Mouse (Mus musculus) regulatory T cell (primary cell): ENCODE results near the gene Gm20696.

Experiments
- in situ Hi-C: fragments of 300-600 bp; cut with MboI, MseI; formaldehyde crosslinking; loops from one replicate; pipeline ENCODE4 v1.15.1; 2025; ENCODE audit warnings: high pct_unique_total_duplicates

Gm20696 gene

DNA sequence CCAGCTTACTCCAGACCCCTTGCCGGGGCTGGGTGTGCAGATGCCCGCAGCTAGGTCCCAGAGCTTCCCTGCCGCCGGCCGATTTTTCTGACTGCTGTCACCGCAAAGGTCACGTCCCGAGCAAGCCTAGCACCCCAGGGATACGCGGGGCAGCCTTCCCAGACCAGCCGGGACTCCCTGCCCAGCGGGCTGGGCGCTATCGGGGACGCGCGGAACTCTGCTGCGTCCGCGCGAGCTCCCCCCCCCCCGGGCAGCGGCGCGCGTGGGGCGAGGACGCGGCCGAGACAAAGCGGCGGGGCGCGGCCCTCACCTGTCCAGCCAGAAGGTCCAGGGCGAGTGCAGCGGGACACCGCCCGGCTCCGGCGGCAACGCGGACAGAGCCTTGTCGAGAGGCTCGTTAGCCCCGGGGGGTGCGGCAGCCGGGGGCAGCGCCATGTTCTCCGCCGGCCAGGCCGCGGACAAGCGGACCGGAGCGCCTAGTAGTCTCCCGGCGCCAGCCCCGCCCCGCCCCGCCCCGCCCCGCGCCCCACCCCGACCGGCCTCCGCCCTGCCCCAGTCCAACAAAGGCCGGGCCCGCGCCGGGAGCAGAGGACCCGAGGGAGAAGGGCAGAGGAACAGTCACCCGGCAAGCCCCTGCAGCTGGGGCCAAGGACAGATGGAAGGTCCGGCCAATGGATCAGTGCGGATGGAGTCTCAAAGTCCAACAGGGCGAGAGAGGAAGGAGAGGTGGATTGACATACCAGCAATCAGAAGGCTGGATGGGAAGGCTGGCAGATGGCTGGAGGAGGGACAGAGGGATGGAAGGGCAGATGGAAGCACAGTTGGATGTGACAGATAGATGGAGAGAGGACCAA, at the start of gene Gm20696, which contains the start of gene Eif4e3:
TSS of gene Gm20696 (minus strand) at position 480 of the 854 bp plus-strand sequence.
TSS of gene Eif4e3 (minus strand) at position 454 of the 854 bp plus-strand sequence.
- in situ Hi-C loops: loop anchor here (25.0 kb wide), 1 partner anchor 1171 kb away; the partner anchor contains the start of gene Ppp4r2

DNA sequence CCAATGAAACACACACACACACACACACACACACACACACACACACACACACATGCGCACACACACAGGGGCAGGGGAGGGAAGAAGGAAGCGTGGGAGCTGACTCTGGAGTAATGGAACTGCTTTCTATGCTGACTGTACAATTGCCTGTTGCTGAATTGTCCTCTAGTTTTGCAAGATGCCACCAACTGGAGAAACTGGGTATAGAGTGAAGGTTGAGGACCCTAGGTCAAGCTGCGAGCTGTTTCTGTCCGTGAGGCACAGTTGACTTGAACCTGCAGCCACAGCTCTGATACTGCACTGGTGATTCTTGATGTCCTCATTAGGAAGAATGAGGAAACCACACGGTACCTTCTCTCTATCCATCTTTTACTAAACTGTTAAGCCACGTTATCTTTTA, 49.3 kb upstream of the Gm20696 start:
- in situ Hi-C loops: no loop called here

DNA sequence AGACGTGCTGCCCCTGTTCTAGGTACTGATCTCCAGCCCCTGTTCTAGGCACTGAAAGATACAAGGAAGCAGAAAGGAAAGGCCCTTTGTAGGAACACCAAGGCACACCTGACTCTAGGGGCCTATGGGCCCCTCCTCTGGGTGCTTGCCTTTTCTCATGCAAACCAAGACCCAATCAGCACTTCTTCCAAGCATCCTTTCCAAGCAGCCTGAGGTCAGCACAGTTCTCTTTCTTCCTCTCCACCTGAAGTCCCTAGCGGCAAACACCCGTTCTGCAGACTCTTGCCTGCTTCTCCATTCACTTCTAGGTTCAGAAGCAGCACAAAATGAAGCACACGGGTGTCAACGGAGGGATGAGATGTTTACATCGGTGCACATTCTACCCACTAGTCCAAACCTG, 48.6 kb upstream of the Gm20696 start:
- in situ Hi-C loops: no loop called here

DNA sequence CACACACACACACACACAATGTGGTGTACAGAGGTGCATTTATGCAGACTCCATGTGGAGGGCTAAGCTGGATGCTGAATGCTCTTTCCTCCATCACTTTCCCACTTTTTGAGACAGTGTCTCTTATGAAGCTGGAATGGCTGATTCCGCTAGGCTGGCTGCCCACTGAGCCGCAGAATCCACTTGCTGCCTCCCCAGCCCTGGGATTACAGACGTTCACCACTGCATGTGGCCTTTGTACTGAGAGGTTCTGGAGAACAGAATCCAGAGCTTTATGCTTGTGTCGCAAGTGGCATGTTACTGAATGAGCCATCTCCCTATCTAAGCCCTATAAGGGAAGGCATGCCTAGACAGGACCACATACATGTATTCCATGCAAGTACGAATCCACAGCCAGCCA, 46.7 kb upstream of the Gm20696 start:
- in situ Hi-C loops: no loop called here

DNA sequence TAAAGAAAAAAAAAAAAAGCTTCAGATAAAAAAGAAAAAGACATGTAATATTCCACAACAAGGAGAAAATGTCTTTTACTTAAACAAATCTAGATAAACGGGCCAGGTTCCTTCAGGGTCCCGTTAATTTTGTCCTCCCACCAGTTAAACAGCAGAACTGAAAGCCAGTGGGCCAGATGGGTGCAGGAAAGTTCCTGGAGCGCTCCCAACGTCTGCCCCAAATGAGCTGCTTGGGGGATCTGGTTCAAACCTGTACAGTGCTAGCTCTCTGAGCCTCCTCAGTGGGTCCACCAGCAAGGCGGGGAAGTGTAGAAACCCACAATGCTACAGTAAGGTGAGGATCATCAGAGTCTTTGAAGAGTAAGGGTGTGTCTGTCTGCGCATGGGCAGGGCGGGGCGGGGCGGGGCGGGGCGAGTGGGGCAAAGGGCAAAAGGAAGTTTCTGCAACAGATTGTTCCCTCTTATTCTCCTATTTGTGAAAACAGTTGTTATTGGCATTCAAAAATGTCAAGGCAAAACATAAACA, 45.0 kb upstream of the Gm20696 start:
- in situ Hi-C loops: no loop called here

DNA sequence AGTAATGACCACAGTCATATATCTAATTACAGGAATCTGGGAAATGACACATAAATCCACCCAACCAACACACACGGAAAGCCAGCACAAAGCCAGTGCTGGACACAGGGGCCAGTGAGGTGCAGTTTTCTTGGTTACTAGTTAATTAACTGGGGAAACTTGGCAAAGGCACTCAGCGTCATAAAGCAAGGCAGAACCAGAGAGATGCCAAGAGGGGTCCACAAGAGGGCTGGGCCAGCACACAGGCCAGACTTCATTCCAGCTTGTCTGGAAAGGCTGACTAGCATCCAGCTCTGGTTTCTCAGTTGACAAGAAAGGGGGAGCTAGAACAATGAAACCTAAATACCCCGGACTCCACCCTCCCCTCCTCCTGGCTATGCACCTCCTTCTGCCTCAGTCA, 33.9 kb upstream of the Gm20696 start:
- in situ Hi-C loops: no loop called here

DNA sequence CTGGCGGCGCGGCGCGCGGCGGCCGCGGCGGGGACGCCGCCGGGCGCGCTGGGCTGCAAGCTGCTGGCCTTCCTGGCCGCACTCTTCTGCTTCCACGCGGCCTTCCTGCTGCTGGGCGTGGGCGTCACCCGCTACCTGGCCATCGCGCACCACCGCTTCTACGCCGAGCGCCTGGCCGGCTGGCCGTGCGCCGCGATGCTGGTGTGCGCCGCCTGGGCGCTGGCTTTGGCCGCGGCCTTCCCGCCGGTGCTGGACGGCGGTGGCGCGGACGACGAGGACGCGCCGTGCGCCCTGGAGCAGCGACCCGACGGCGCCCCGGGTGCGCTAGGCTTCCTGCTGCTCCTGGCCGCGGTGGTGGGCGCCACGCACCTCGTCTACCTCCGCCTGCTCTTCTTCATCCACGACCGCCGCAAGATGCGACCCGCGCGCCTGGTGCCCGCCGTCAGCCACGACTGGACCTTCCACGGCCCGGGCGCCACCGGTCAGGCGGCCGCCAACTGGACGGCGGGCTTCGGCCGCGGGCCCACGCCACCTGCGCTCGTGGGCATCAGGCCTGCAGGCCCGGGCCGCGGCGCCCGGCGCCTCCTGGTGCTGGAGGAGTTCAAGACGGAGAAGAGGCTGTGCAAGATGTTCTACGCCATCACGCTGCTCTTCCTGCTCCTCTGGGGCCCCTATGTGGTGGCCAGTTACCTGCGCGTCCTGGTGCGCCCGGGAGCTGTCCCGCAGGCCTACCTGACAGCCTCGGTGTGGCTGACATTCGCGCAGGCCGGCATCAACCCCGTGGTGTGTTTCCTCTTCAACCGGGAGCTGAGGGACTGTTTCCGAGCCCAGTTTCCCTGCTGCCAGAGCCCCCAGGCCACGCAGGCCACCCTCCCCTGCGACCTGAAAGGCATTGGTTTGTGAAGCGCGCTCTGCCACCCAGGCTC, 26.6 kb upstream of the Gm20696 start:
- in situ Hi-C loops: no loop called here

DNA sequence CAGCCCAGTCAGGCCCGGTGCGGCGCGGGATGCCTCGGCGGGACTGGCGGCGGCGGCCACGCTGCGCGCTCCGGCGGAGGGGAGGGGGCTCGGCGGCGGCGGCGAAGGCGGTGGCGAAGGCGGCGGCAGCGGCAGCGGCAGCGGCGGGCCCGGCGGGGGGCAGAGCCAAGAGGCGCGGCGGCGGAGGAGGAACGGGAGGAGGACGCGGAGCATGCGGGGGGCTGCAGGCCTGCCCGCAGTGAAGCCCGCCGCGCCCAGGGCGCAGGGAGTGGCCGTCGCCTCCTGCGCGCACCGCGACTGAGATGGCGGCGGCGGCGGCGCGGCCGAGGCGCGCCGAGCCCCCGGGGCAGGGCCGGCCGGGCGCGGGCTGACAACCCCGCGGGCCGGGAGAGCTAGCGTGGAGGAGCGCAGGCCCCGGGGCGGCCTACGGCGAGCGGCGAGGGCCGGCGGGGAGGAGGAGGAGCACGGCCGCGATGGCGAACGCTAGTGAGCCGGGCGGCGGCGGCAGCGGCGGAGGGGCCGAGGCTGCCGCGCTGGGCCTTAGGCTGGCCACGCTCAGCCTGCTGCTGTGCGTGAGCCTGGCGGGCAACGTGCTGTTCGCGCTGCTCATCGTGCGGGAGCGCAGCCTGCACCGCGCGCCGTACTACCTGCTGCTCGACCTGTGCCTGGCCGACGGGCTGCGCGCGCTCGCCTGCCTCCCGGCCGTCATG, 25.8 kb upstream of the Gm20696 start, which contains the start of gene Gpr27:
TSS of gene Gpr27 (plus strand) at position 474 of the 710 bp plus-strand sequence.
- in situ Hi-C loops: no loop called here

DNA sequence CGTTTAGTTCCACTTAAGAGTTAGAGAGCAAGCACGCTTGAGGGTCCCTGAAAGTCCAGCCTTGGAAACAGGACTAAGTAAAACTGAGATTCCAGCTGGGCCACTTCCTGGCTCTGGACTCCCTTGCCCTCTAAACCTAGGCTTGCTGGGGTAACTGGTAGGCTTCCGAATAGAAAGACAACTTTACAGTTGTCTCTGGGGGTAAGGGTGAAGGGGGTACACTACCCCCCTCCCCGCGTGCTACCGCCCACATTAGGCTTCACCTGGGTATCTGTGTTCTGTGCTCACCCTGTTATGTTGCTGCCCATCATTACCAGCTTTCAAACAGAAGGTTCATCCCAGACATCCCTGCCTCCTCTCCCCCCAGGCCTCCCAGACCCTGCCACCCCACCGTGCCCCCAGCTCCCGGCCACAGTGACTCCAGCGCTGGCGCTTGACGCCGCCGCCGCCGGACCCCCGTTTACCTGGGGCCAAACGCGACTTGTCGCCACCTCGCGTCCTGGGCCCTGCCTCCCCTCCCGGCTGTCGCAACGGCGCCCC, 25.1 kb upstream of the Gm20696 start:
- in situ Hi-C loops: no loop called here

DNA sequence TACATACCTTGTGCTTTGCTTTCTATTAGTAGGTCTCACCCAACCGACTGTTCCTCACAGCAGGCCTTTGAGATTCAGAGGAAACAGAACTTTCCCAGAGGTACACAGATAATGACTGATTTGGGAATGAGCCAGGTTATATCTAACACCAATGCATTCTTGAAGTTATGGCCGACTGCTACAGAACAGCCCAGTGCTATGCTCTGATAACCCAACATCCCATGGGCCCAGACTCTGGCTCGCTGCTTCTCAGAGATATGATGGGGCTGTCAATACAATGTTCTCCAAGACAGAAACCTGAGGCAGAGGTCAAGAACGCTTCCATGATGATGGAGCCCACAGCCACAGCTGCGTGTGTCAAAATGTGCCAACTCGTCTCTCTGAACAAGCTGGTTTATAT, 21.9 kb upstream of the Gm20696 start:
- in situ Hi-C loops: loop anchor here (5.0 kb wide), 1 partner anchor 94 kb away; no protein-coding TSS in a partner anchor

DNA sequence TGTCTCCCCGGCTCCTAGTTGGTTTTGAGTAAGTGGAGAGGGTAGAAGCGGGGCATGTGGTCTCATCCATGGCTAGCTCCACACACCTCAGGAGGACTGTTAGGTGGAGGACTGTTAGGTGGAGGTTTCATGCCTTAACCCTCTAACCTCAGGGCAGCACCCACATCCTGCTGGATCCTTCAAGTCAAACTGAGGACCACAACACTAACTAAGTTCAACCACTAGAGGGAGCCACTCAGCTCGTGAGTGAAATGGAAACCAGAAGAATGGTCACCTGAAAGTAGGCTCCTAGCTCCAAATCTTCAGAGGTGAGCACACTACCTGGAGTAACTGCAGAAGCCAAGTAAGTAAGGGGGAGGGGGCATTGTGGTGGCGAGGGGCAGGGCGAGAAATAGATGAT, 18.3 kb upstream of the Gm20696 start:
- in situ Hi-C loops: loop anchor here (5.0 kb wide), 1 partner anchor 97 kb away; no protein-coding TSS in a partner anchor

DNA sequence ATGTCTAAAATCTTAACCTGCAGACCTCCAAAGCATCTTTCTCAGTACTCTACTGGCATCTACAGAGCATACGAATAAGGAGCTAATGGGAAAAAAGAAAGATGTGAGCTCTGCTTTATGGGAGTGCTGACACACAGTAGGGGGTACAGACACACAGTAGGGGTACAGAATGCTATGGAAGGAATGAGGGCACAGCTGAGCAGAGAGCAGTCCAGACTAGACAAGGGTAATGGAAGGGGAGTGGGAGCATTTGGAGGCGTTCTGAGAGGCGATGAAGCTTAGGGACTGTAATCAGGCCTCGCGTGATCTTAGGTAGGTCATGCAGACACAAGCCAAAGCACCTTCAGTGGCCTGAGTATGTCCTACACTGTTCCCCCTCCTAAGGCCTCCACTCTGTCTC, 17.4 kb upstream of the Gm20696 start:
- in situ Hi-C loops: no loop called here

DNA sequence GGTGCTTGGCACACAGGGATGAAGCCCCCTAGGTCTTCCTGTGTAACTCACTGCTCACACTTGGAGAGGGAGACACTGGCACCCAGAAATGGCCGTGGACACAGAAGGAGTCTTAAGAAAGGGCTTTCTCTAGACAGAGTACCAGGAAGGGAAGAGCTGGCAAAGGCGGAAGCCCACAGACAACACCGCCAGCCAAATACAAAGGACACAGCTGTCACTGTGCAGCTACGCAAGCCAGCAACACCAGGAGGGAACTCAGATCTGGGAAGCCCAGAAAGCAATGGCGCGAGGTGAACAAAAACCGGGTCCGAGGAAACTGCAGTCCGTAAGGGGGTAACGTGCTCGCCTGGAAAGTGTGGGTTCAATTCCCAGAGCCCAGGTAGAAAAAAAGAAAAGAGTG, 11.5 kb upstream of the Gm20696 start:
- in situ Hi-C loops: no loop called here

DNA sequence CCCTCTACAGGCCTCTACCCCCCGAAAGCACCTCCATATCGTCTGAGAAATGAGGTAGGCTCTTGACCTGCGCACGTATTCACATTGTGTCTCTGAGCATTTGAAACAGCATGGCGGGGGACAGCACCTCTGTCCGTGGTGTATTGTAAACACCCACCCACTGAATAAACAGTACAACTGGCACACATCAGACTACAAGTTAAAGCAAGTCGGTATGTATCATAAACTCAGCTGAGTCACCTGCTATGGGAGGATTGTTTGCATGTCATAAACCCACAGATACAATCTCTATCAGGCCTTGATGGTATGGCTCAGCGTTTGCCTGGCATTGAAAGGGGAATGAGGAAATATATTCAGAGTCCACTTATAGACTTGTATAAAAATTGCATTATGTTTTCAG, 10.7 kb upstream of the Gm20696 start:
- in situ Hi-C loops: no loop called here

DNA sequence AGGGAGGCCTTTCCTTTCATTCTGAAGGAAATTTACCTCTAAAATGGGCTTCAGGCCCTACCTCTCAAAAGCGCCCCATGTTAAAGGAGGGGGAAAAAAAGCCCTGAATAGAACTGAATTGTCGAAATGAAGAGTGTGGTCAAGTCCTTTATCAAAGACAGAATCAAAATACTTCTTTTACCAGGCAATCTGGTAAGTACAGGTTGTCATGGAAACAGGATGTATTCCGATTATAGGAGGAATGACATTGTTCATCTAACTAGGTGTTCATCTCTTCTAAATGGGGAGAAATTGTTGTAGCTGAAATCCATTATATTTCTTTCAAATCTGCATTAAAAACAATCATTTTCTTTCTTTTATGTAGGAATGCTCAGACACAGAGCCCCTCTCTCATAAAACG, 7.9 kb upstream of the Gm20696 start:
- in situ Hi-C loops: loop anchor here (25.0 kb wide), 1 partner anchor 1163 kb away; the partner anchor contains the start of gene Ppp4r2

DNA sequence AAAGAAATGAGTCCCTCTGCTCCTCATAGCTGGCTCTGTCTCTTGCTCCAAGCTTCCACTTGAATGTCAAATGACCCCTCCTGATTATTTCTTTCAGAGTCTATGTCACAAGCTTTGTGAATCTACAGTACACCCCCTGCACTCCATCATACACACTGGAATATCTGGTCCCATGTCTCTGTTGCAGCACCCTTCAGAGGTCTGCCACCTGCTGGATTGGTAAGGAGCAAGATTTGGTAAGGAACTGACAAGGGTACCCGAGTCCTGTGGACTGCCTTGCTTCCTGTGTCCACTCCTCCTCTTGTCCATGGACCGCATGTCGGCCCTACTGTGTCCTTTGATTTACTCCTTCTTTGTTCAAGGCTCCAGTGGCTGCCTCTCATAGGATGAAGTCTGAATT, 5.2 kb upstream of the Gm20696 start:
- in situ Hi-C loops: loop anchor here (25.0 kb wide), 1 partner anchor 1166 kb away; the partner anchor contains the start of gene Ppp4r2

DNA sequence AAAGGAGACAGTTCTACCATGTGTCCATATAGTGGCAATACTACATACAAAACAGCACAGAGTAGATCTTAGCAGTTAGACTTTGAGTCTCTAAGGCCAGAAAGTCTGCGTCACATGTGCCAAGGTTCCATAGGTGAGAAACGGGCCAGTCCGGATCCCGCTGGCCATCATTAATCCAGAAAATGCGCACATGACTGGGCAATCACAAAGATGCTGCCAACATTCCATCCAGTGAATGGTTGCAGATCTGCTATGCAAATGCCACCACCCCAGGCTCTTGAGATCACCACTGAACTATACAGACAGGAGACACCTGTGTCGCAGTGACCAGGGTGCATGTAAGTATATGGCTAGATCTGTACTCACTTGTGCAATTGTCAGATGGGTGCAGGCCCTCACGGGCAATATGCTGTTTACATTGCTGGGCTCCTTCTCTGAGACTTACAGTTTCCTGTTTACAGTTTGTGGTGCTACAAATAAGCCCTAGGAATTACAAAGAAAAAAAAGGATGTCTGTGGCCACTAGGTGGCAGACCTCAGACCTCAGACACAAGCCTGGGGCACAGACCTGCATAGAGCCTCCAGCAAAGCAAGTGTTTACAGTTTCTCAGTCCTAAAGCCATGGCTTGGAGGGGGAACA, 4.0 kb upstream of the Gm20696 start:
- in situ Hi-C loops: loop anchor here (25.0 kb wide), 1 partner anchor 1167 kb away; the partner anchor contains the start of gene Ppp4r2

DNA sequence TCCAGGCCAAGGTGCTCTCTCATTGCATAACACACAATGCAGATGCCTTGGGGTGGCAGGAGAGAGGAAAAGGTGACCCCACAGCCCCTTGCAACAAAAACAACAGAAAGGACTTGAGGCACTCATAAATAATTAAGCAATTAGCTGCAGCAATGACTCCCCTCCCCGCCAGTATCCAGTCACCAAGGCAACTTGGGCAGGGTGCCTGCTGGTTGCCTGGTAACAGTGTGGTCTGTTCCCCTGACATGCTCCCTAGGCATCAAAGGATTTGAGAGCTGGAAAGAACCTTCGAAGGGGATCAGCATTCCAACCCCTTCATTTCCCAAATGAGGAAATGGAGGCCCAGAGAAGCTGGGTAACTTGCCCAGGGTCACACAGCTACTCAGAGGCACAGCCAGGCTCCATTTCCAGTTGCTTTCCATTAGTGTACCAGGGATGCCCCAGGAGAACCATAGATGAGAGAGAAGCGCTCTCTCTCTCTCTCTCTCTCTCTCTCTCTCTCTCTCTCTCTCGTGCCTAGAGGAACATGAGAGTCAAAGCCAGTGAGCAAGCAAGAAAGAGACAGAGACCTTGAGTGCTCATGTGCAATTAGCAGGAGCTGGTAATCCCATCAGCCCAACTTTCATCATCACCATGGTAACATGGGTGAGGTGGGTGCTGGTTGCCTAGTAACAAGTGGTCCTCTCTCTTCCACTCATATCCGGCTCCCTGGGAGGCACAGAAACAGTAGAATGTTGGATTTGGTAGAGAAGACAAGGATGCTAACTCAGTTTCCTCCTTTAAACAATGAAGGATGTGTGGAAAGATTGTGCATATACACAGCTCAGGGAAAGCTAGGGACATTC, 3.1 kb upstream of the Gm20696 start:
- in situ Hi-C loops: loop anchor here (25.0 kb wide), 1 partner anchor 1168 kb away; the partner anchor contains the start of gene Ppp4r2

DNA sequence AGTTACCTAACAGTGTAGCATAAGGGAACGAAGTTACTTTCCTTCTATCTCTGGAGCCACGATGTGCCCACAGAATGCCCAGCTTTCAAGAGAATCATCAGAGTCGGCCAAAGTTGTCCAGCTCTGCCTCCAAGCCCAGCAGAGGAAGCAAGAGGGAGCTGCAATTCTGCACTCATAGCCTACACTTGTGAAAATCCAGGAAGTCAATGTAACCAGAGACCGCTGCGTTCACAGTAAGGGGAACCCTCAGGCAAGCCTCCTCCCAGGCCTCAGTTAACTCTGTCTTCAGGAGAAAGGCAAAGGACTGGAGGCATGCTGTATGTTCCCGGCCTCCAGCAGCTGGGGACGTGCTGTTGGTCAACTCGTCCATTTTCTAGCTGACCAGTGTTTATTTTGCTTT, 693 bp upstream of the Gm20696 start:
- in situ Hi-C loops: loop anchor here (25.0 kb wide), 1 partner anchor 1170 kb away; the partner anchor contains the start of gene Ppp4r2
